ENCODE assay signal across 22 mouse cellular contexts in the genomic region with DNA sequence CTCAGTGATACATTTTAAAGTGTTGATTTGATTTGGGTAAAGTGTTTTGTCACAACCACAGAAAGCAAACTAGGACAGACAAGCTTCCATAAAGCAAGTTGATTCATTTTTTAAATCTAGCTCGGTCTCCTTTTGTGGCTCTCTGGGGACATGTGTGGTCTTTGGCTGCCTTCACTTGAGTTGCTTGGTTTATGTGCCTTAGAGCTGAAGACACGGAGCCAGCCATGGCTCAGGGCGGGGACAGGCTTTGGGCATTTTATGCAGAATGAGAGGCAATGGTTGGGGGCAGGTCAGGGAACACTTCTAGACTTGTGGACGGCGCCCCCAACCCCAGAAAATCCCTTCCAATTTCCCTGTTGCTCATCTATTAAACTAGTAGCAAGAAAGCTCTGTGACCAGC. TPM values are rescaled to one million over a fixed set of nuclear protein-coding genes. Genes with fewer than 3 reads are reported as not detected.
A peak's percentile ranks its signal among the peaks of the same experiment; 100 is the strongest.
DNase-seq lines count a peak whose midpoint lies in the region; TF ChIP-seq lines count a peak whose summit lies in the region.
"Had no signal": no experiment of that assay in that cellular context is flagged by ENCODE, and none has a peak within 500 bp of the region (broad histone marks: within the 10 kb centered on the region; RNA-seq: fewer than 3 reads in every experiment).

No protein-coding gene starts in this region.

- H3K27me3 ChIP-seq in myocyte (ENCODE audit: control insufficient read depth, insufficient read depth, insufficient read length): no peaks in the 10 kb centered on the region

- TF ChIP-seq CTCF in gastrocnemius, adult 2 months (IDR thresholded peaks at IDR 0.05): no peak

- H3K79me2 ChIP-seq in myocyte (ENCODE audit: control insufficient read depth, insufficient read depth): no peaks in the 10 kb centered on the region

- intact Hi-C loops in gastrocnemius, adult 2 months (cut with DNase I): no loop called here
- intact Hi-C loops in left cerebral cortex, postnatal 36 days (cut with DNase I): loop anchor here (10.0 kb wide), 1 partner anchor 419 kb away; no protein-coding TSS in a partner anchor

- no peak overlapping the region for H3K4me3 ChIP-seq in gastrocnemius, adult 2 months
- H3K4me3 ChIP-seq in myocyte: no peak overlapping the region
- H3K4me3 ChIP-seq: embryonic facial prominence, embryonic 12.5 days; forebrain, embryonic 15.5 days; heart, embryonic 12.5 days; hindbrain, embryonic 10.5 days had no signal

- H3K36me3 ChIP-seq in myocyte (ENCODE audit: control insufficient read depth, insufficient read depth): no peaks in the 10 kb centered on the region
- H3K36me3 ChIP-seq: embryonic facial prominence, embryonic 12.5 days; forebrain, embryonic 15.5 days; G1E; heart, embryonic 12.5 days; hindbrain, embryonic 10.5 days had no signal

- no peak for TF ChIP-seq POLR2A in myocyte (IDR thresholded peaks at IDR 0.05; ENCODE audit: insufficient read length, low read depth)

- DNase-seq in gastrocnemius, adult 2 months: no peak
- no peak for DNase-seq in gastrocnemius, adult 18-20 months (ENCODE audit: low spot score)
- DNase-seq in thymus, postnatal 4 days: peak; percentile 34
- no peak for DNase-seq in thymus, postnatal 10 days (ENCODE audit: low spot score in 2 of 2)
- no peak for DNase-seq in left cerebral cortex, postnatal 36 days (ENCODE audit: low spot score in 2 of 2)
- DNase-seq in lung, postnatal 36 days: no peak
- DNase-seq: adrenal gland, postnatal 10 days; cerebellum, adult 11 months; cerebellum, adult 9-10 months; cerebellum, postnatal 25 days; gastrocnemius, postnatal 14 days had no signal

- peak overlapping the region; percentile 72 for H3K27ac ChIP-seq in gastrocnemius, adult 2 months
- H3K27ac ChIP-seq: embryonic facial prominence, embryonic 12.5 days; forebrain, embryonic 15.5 days; hindbrain, embryonic 10.5 days; hindbrain, embryonic 14.5 days had no signal

- H3ac ChIP-seq in myocyte (ENCODE audit: control insufficient read depth, insufficient read length): no peak overlapping the region

- H3K4me2 ChIP-seq in myocyte (ENCODE audit: low read depth): peak overlapping the region; percentile 30
- H3K4me2 ChIP-seq: embryonic facial prominence, embryonic 12.5 days; forebrain, embryonic 15.5 days; heart, embryonic 12.5 days; hindbrain, embryonic 14.5 days had no signal

TF ChIP-seq in myocyte, 11 proteins besides CTCF, POLR2A, EP300 and RAD21:
- no peak for TF ChIP-seq MYOG (IDR thresholded peaks at IDR 0.05; ENCODE audit: control insufficient read depth in 1 of 3, insufficient read depth in 1 of 3, insufficient read length in 2 of 3, low read depth in 2 of 3)
- no peak for TF ChIP-seq USF1 (IDR thresholded peaks at IDR 0.05; ENCODE audit: low read depth)
- no peak for TF ChIP-seq CEBPB (IDR thresholded peaks at IDR 0.05; ENCODE audit: insufficient read depth, poor library complexity, severe bottlenecking)
- TF ChIP-seq E2F4 (IDR thresholded peaks at IDR 0.05; ENCODE audit: insufficient read depth): no peak
- no peak for TF ChIP-seq MAX (IDR thresholded peaks at IDR 0.05; ENCODE audit: low read depth)
- TF ChIP-seq REST (IDR thresholded peaks at IDR 0.05; ENCODE audit: insufficient read depth, insufficient read length): no peak
- no peak for TF ChIP-seq TCF3 (IDR thresholded peaks at IDR 0.05; ENCODE audit: insufficient read length, low read depth)
- TF ChIP-seq TCF12 (IDR thresholded peaks at IDR 0.05; ENCODE audit: insufficient read depth, poor library complexity, severe bottlenecking): no peak
- no peak for TF ChIP-seq POLR2AphosphoS2 (IDR thresholded peaks at IDR 0.05; ENCODE audit: insufficient read length, low read depth)
- no peak for TF ChIP-seq MYOD1 (IDR thresholded peaks at IDR 0.05; ENCODE audit: control insufficient read depth in 1 of 3, insufficient read length in 2 of 3, low read depth in 2 of 3)
- TF ChIP-seq SRF (IDR thresholded peaks at IDR 0.05; ENCODE audit: control insufficient read depth, insufficient read length, low read depth): no peak

RNA-seq across cellular contexts. Expression of a gene that starts 31.2 kb away (rescaled TPM):
- 1 to 10 TPM; 1.5 to 2.1 TPM for total RNA-seq in gastrocnemius, adult 2 months (2021)
- total RNA-seq in gastrocnemius, adult 18-20 months (2021): 1 to 10 TPM; 1.1 to 1.5 TPM
- 0.29 TPM for polyA plus RNA-seq in myocyte (2012; fragmentation: generic; extraction: Trizol)
- total RNA-seq in left cerebral cortex, postnatal 36 days (2021): 10 to 100 TPM; 25.2 to 27.2 TPM
- polyA plus RNA-seq: G1E had no signal

RNA-seq across cellular contexts. Expression of a gene that starts 31.6 kb away (rescaled TPM):
- total RNA-seq in gastrocnemius, adult 2 months (2021): 1 to 10 TPM; 2.6 to 4.8 TPM
- 1 to 10 TPM; 5.4 to 5.5 TPM for total RNA-seq in gastrocnemius, adult 18-20 months (2021)
- 6.2 TPM for polyA plus RNA-seq in myocyte (2012; fragmentation: generic; extraction: Trizol)
- 10 to 100 TPM; 26.6 to 26.8 TPM for total RNA-seq in left cerebral cortex, postnatal 36 days (2021)

RNA-seq across cellular contexts. Expression of a gene that starts 31.8 kb away (rescaled TPM):
- total RNA-seq in gastrocnemius, adult 2 months (2021): not detected
- total RNA-seq in gastrocnemius, adult 18-20 months (2021): not detected
- polyA plus RNA-seq in myocyte (2012; fragmentation: generic; extraction: Trizol): not detected
- 1 to 10 TPM; 2.0 to 2.1 TPM for total RNA-seq in left cerebral cortex, postnatal 36 days (2021)
- total RNA-seq: G1E; heart, adult 8-10 months; heart, postnatal 25 days had no signal
- polyA plus RNA-seq: brain, embryonic 14.5 days; forebrain, embryonic 11.5 days; forebrain, embryonic 15.5 days; G1E; heart, embryonic 12.5 days; hindbrain, embryonic 10.5 days had no signal

RNA-seq across cellular contexts. Expression of a gene that starts 36.4 kb away (rescaled TPM):
- 100 to 1,000 TPM; 108 to 137 TPM for total RNA-seq in gastrocnemius, adult 2 months (2021)
- 100 to 1,000 TPM; 108 to 115 TPM for total RNA-seq in gastrocnemius, adult 18-20 months (2021)
- 81.5 TPM for polyA plus RNA-seq in myocyte (2012; fragmentation: generic; extraction: Trizol)
- total RNA-seq in left cerebral cortex, postnatal 36 days (2021): 10 to 100 TPM; 84.5 to 84.6 TPM

RNA-seq across cellular contexts. Expression of a gene that starts 45.3 kb away (rescaled TPM):
- 10 to 100 TPM; 41.3 to 42.6 TPM for total RNA-seq in gastrocnemius, adult 2 months (2021)
- total RNA-seq in gastrocnemius, adult 18-20 months (2021): 10 to 100 TPM; 31.7 to 37.0 TPM
- polyA plus RNA-seq in myocyte (2012; fragmentation: generic; extraction: Trizol): 9.0 TPM
- 100 to 1,000 TPM in 1 of 2 experiments, 10 to 100 TPM in 1; 73.1 to 147 TPM for total RNA-seq in left cerebral cortex, postnatal 36 days (2021)

Comparison
In these comparisons a context has a peak if more than half of its experiments do, and no peak if none do; other contexts are left out.
1. RNA of a gene that starts 31.2 kb away (total RNA-seq): 25.2 to 27.2 TPM in left cerebral cortex, postnatal 36 days; 1.5 to 2.1 TPM in gastrocnemius, adult 2 months and 1.1 to 1.5 TPM in gastrocnemius, adult 18-20 months; every median in the first group is over 4 times any median in the second.
2. RNA of a gene that starts 31.6 kb away (total RNA-seq): 26.6 to 26.8 TPM in left cerebral cortex, postnatal 36 days; 5.4 to 5.5 TPM in gastrocnemius, adult 18-20 months and 2.6 to 4.8 TPM in gastrocnemius, adult 2 months; every median in the first group is over 4 times any median in the second.